Mouse (Mus musculus) lung, embryonic 14.5 days (tissue): ENCODE data around the gene Madcam1. TPM values are rescaled to one million over a fixed set of nuclear protein-coding genes. Genes with fewer than 3 reads are reported as not detected.

Source experiments
- ATAC-seq: fragments of 200-750 bp; cut with Nextera tagmentation; 2 replicates; pipeline ENCODE4 v1.8.0; 2017; ENCODE audit warnings: mild to moderate bottlenecking, moderate TSS enrichment, moderate library complexity; ENCODE audit not compliant: insufficient read depth
- DNase-seq: peaks from one replicate; pipeline ENCODE4 v3.0.0-alpha.2; 2015
- H3K27ac ChIP-seq: fragments of 300-500 bp; sonication (generic); 2 replicates; pipeline ENCODE4 v1.5.1; 2014; ENCODE audit warnings: low read depth, mild to moderate bottlenecking, moderate library complexity
- H3K27me3 ChIP-seq: fragments of 300-500 bp; sonication (generic); 2 replicates; pipeline ENCODE4 v1.6.1; 2014; ENCODE audit warnings: low read length, control low read depth; ENCODE audit not compliant: insufficient read depth
- H3K36me3 ChIP-seq: fragments of 300-500 bp; sonication (generic); 2 replicates; pipeline ENCODE4 v1.6.1; 2014; ENCODE audit warnings: control low read depth; ENCODE audit not compliant: insufficient read depth
- H3K4me1 ChIP-seq: fragments of 300-500 bp; sonication (generic); 2 replicates; pipeline ENCODE4 v1.6.1; 2014; ENCODE audit warnings: antibody characterized with exemption, control low read depth; ENCODE audit not compliant: insufficient read depth
- H3K4me2 ChIP-seq: fragments of 300-500 bp; sonication (generic); 2 replicates; pipeline ENCODE4 v1.6.1; 2014; ENCODE audit warnings: mild to moderate bottlenecking
- H3K4me3 ChIP-seq: fragments of 300-500 bp; sonication (generic); 2 replicates; pipeline ENCODE4 v1.5.1; 2014; ENCODE audit warnings: low read depth, low read length
- H3K9ac ChIP-seq: fragments of 300-500 bp; sonication (generic); 2 replicates; pipeline ENCODE4 v1.6.1; 2014
- H3K9me3 ChIP-seq: fragments of 300-500 bp; sonication (generic); 2 replicates; pipeline ENCODE4 v1.6.1; 2016; ENCODE audit warnings: low read depth, low read length, control low read depth
- CTCF ChIP-seq: IDR thresholded peaks from 2 replicates; pipeline ENCODE4 v1.5.1; 2016; ENCODE audit warnings: antibody characterized with exemption, low read depth
- WGBS: fragments of 180-500 bp; shearing (Covaris S2); extraction: QIAGEN DNeasy Blood & Tissue Kit; methylation state at CpG from one replicate; pipeline ENCODE4 v1.1.7; 2014; 5-methylcytosine and 5-hydroxymethylcytosine counted together
- polyA plus RNA-seq: library from polyadenylated mRNA; unstranded; fragments of >200 nt; fragmentation: Nextera tagmentation; extraction: Ambion mirVana; gene quantifications from 2 replicates; pipeline ENCODE4 v1.2.1, GENCODE M21; 2014

Madcam1 gene
- polyA plus RNA-seq, 1 experiment from 2014 or later: 1.2 TPM

- ATAC-seq (no peak), DNase-seq (no peak)
- Histone ChIP-seq H3K4me2 (no peak overlapping the region), H3K9ac (no peak overlapping the region), H3K4me3 (no peak overlapping the region), H3K4me1 (peaks cover 9% of the 10 kb centered on the region), H3K27me3 (no peaks in the 10 kb centered on the region), H3K9me3 (no peaks in the 10 kb centered on the region), H3K36me3 (no peaks in the 10 kb centered on the region), H3K27ac (no peak overlapping the region)
- no peak for TF ChIP-seq CTCF
- 60% methylated on average over 9 of the region's 9 CpGs for WGBS
Observed at GRCm38 (mm10) chr10:79666493-79666892, 2.1 kb downstream of the Madcam1 start.

GRCm38 (mm10) chr10:79668076-79668475 is 3.7 kb downstream of the Madcam1 start:
- Histone ChIP-seq H3K4me1 (peaks cover 9% of the 10 kb centered on the region), H3K36me3 (no peaks in the 10 kb centered on the region), H3K27ac (no peak overlapping the region), H3K4me2 (no peak overlapping the region), H3K27me3 (no peaks in the 10 kb centered on the region), H3K9me3 (no peaks in the 10 kb centered on the region), H3K9ac (no peak overlapping the region), H3K4me3 (no peak overlapping the region)
- 71% methylated on average over 5 of the region's 5 CpGs for WGBS
- TF ChIP-seq CTCF: no peak
- DNase-seq (no peak), ATAC-seq (no peak)

GRCm38 (mm10) chr10:79668771-79669575 is 4.6 kb downstream of the Madcam1 start, which contains the start of gene Tpgs1:
Tpgs1 (plus strand) TSS chr10:79669369.
- ATAC-seq (peak; percentile 82), DNase-seq (peak; percentile 95)
- Histone ChIP-seq H3K36me3 (no peaks in the 10 kb centered on the region), H3K4me3 (peak within 1 kb of the TSS; percentile 97), H3K4me1 (peaks cover 9% of the 10 kb centered on the region), H3K27ac (peak within 1 kb of the TSS; percentile 93), H3K27me3 (no peaks in the 10 kb centered on the region), H3K9ac (peak within 1 kb of the TSS; percentile 78), H3K9me3 (no peaks in the 10 kb centered on the region), H3K4me2 (peak within 1 kb of the TSS; percentile 96)
- under 1% methylated on average over 45 of the region's 45 CpGs for WGBS
- TF ChIP-seq CTCF: peak; percentile 88

- Histone ChIP-seq H3K36me3 (no peaks in the 10 kb centered on the region), H3K4me2 (peak overlapping the region; percentile 96), H3K4me1 (peaks cover 9% of the 10 kb centered on the region), H3K27ac (peak overlapping the region; percentile 93), H3K27me3 (no peaks in the 10 kb centered on the region), H3K4me3 (peak overlapping the region; percentile 97), H3K9me3 (no peaks in the 10 kb centered on the region), H3K9ac (peak overlapping the region; percentile 78)
- ATAC-seq (peak; percentile 62), DNase-seq (peak; percentile 87)
- TF ChIP-seq CTCF: no peak
- WGBS: under 1% methylated on average over 47 of the region's 47 CpGs
Observed at GRCm38 (mm10) chr10:79669576-79670057, 5.3 kb downstream of the Madcam1 start.

- TF ChIP-seq CTCF: no peak
- peak overlapping the region; percentile 78 for H3K9ac ChIP-seq
- H3K4me2 ChIP-seq: peak overlapping the region; percentile 96
- peak overlapping the region; percentile 93; the same call in 1 of the 2 replicates for H3K27ac ChIP-seq
- ATAC-seq (peak; percentile 28; the same call in 1 of the 2 replicates), DNase-seq (no peak)
- H3K27me3 ChIP-seq: no peaks in the 10 kb centered on the region
- H3K4me1 ChIP-seq: peaks cover 9% of the 10 kb centered on the region
- no peaks in the 10 kb centered on the region for H3K36me3 ChIP-seq
- H3K9me3 ChIP-seq: no peaks in the 10 kb centered on the region
- peak overlapping the region; percentile 97 for H3K4me3 ChIP-seq
- WGBS: 33% methylated on average over 15 of the region's 15 CpGs
Observed at GRCm38 (mm10) chr10:79670071-79670888, 5.9 kb downstream of the Madcam1 start.

GRCm38 (mm10) chr10:79671396-79672087 is 7.2 kb downstream of the Madcam1 start:
- ATAC-seq: no peak
- H3K36me3 ChIP-seq: no peaks in the 10 kb centered on the region
- H3K4me1 ChIP-seq: peaks cover 9% of the 10 kb centered on the region
- H3K27me3 ChIP-seq: no peaks in the 10 kb centered on the region
- no peak for TF ChIP-seq CTCF
- no peak for DNase-seq
- no peak overlapping the region for H3K27ac ChIP-seq
- WGBS: 61% methylated on average over 6 of the region's 6 CpGs
- H3K4me3 ChIP-seq: no peak overlapping the region
- H3K4me2 ChIP-seq: no peak overlapping the region
- no peak overlapping the region for H3K9ac ChIP-seq
- H3K9me3 ChIP-seq: no peaks in the 10 kb centered on the region
